Mouse (Mus musculus) heart, embryonic 12.5 days (tissue): ENCODE data around the gene Usp42. TPM values are rescaled to one million over a fixed set of nuclear protein-coding genes. Genes with fewer than 3 reads are reported as not detected.

Source experiments
- ATAC-seq: fragments of 200-750 bp; cut with Nextera tagmentation; 2 replicates; pipeline ENCODE4 v1.8.0; 2017; ENCODE audit warnings: moderate TSS enrichment, moderate library complexity; ENCODE audit not compliant: insufficient number of reproducible peaks, low FRiP score
- H3K27ac ChIP-seq: fragments of 300-500 bp; sonication (generic); 2 replicates; pipeline ENCODE4 v1.5.1; 2016; ENCODE audit warnings: mild to moderate bottlenecking, moderate library complexity; ENCODE audit not compliant: poor library complexity, severe bottlenecking
- H3K27me3 ChIP-seq: fragments of 300-500 bp; sonication (generic); replicated peaks from 2 replicates; pipeline ENCODE4 v1.6.1; 2016; ENCODE audit warnings: mild to moderate bottlenecking, moderate library complexity
- H3K36me3 ChIP-seq: fragments of 300-500 bp; sonication (generic); 2 replicates; pipeline ENCODE4 v1.6.1; 2016; ENCODE audit warnings: mild to moderate bottlenecking, moderate library complexity
- H3K4me1 ChIP-seq: fragments of 300-500 bp; sonication (generic); replicated peaks from 2 replicates; pipeline ENCODE4 v1.6.1; 2016; ENCODE audit warnings: mild to moderate bottlenecking
- H3K4me2 ChIP-seq: fragments of 300-500 bp; sonication (generic); 2 replicates; pipeline ENCODE4 v1.6.1; 2016; ENCODE audit warnings: mild to moderate bottlenecking, moderate library complexity
- H3K4me3 ChIP-seq: fragments of 300-500 bp; sonication (generic); 2 replicates; pipeline ENCODE4 v1.5.1; 2016; ENCODE audit warnings: mild to moderate bottlenecking
- H3K9ac ChIP-seq: fragments of 300-500 bp; sonication (generic); 2 replicates; pipeline ENCODE4 v1.6.1; 2016; ENCODE audit warnings: mild to moderate bottlenecking, moderate library complexity
- H3K9me3 ChIP-seq: fragments of 300-500 bp; sonication (generic); replicated peaks from 2 replicates; pipeline ENCODE4 v1.6.1; 2016; ENCODE audit warnings: mild to moderate bottlenecking, moderate library complexity
- WGBS: fragments of 180-500 bp; shearing (Covaris S2); methylation state at CpG from one replicate; pipeline ENCODE4 v1.1.7; 2016; 5-methylcytosine and 5-hydroxymethylcytosine counted together
- polyA plus RNA-seq: library from polyadenylated mRNA; unstranded; fragments of >200 nt; fragmentation: Nextera tagmentation; extraction: Ambion mirVana; gene quantifications from 2 replicates; pipeline ENCODE4 v1.2.1, GENCODE M21; 2016

The Usp42 gene
- polyA plus RNA-seq, 1 experiment from 2014 or later = 17.6 TPM

- ATAC-seq = no peak
- peaks cover 45% of the 10 kb centered on the region for H3K36me3 ChIP-seq
- H3K27ac ChIP-seq = no peak overlapping the region
- no peak overlapping the region for H3K4me2 ChIP-seq
- no peak overlapping the region for H3K9ac ChIP-seq
- no peaks in the 10 kb centered on the region for H3K9me3 ChIP-seq
- 80% methylated on average over 3 of the region's 3 CpGs for WGBS
- H3K4me1 ChIP-seq = peaks cover 21% of the 10 kb centered on the region
- H3K4me3 ChIP-seq = no peak overlapping the region
- no peaks in the 10 kb centered on the region for H3K27me3 ChIP-seq
Observed at GRCm38 (mm10) chr5:143687589-143687988, 44.5 kb downstream of the Usp42 start.

GRCm38 (mm10) chr5:143686456-143686855 is 45.6 kb downstream of the Usp42 start:
- H3K36me3 ChIP-seq = peaks cover 34% of the 10 kb centered on the region
- ATAC-seq = no peak
- H3K27me3 ChIP-seq = no peaks in the 10 kb centered on the region
- no peaks in the 10 kb centered on the region for H3K9me3 ChIP-seq
- no peak overlapping the region for H3K9ac ChIP-seq
- H3K4me3 ChIP-seq = no peak overlapping the region
- H3K27ac ChIP-seq = no peak overlapping the region
- H3K4me1 ChIP-seq = peaks cover 21% of the 10 kb centered on the region
- no peak overlapping the region for H3K4me2 ChIP-seq
- WGBS = 80% methylated on average over 3 of the region's 3 CpGs

GRCm38 (mm10) chr5:143684911-143685390 is 47.1 kb downstream of the Usp42 start:
- no peaks in the 10 kb centered on the region for H3K27me3 ChIP-seq
- H3K36me3 ChIP-seq = peaks cover 30% of the 10 kb centered on the region
- peaks cover 23% of the 10 kb centered on the region for H3K4me1 ChIP-seq
- no peak overlapping the region; the same call in 1 of the 2 replicates for H3K27ac ChIP-seq
- ATAC-seq = peak; percentile 27; the same call in 1 of the 2 replicates
- WGBS = 68% methylated on average over 8 of the region's 8 CpGs
- H3K4me2 ChIP-seq = no peak overlapping the region
- H3K9ac ChIP-seq = no peak overlapping the region
- no peaks in the 10 kb centered on the region for H3K9me3 ChIP-seq
- no peak overlapping the region for H3K4me3 ChIP-seq

- Histone ChIP-seq H3K9me3 (no peaks in the 10 kb centered on the region), H3K27me3 (no peaks in the 10 kb centered on the region), H3K27ac (no peak overlapping the region), H3K9ac (no peak overlapping the region), H3K4me1 (peaks cover 34% of the 10 kb centered on the region), H3K4me2 (no peak overlapping the region), H3K36me3 (peaks cover 27% of the 10 kb centered on the region), H3K4me3 (no peak overlapping the region)
- 74% methylated on average over 6 of the region's 6 CpGs for WGBS
- no peak for ATAC-seq
Observed at GRCm38 (mm10) chr5:143683696-143684095, 48.4 kb downstream of the Usp42 start.

GRCm38 (mm10) chr5:143679654-143680053 is 52.4 kb downstream of the Usp42 start:
- no peak overlapping the region for H3K27ac ChIP-seq
- peaks cover 61% of the 10 kb centered on the region for H3K4me1 ChIP-seq
- no peak overlapping the region for H3K4me3 ChIP-seq
- H3K9me3 ChIP-seq = no peaks in the 10 kb centered on the region
- H3K4me2 ChIP-seq = no peak overlapping the region
- H3K36me3 ChIP-seq = peaks cover 3% of the 10 kb centered on the region; the same call in 1 of the 2 replicates
- H3K9ac ChIP-seq = no peak overlapping the region
- ATAC-seq = no peak
- 71% methylated on average over 6 of the region's 6 CpGs for WGBS
- no peaks in the 10 kb centered on the region for H3K27me3 ChIP-seq

DNA sequence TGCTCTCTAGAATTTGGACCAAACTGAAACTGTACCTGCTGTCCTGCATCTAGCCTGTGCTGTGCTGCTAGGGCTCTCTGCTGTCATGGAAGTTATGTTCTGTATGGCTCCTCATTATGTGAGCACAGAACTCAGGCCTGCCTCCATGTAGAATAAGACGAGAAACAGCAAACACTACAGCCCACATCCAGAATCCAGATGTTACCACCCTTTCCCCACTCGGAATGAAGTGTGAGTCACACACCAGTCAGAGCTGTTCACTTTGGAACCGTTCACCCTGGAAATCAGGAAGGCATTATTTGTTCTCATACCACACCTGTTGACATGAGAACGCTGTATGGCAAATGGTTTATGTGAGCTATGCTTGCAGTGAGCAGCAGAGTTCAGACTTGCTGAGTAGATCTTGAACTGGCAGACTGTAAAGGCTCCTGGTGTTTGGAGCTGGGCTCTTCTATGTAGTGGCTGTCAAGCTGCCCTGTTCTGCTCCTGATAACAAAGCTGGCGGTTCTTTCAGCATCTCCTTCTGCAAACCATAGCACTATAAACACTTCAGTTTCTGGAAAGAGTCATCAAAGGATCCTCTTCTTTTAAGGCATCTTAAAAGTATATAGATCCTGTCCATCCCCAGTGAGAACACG is 53.3 kb downstream of the Usp42 start:
- no peak for ATAC-seq
- no peak overlapping the region for H3K9ac ChIP-seq
- no peaks in the 10 kb centered on the region for H3K36me3 ChIP-seq
- no peaks in the 10 kb centered on the region for H3K9me3 ChIP-seq
- 39% methylated on average over 6 of the region's 6 CpGs for WGBS
- no peaks in the 10 kb centered on the region for H3K27me3 ChIP-seq
- H3K4me1 ChIP-seq = peaks cover 60% of the 10 kb centered on the region
- H3K4me2 ChIP-seq = no peak overlapping the region
- H3K4me3 ChIP-seq = no peak overlapping the region
- peak overlapping the region; percentile 2; the same call in 1 of the 2 replicates for H3K27ac ChIP-seq

GRCm38 (mm10) chr5:143677363-143677762 is 54.7 kb downstream of the Usp42 start:
- 85% methylated on average over 4 of the region's 4 CpGs for WGBS
- Histone ChIP-seq H3K4me1 (peaks cover 54% of the 10 kb centered on the region), H3K27ac (no peak overlapping the region), H3K4me3 (no peak overlapping the region), H3K9ac (no peak overlapping the region), H3K27me3 (no peaks in the 10 kb centered on the region), H3K4me2 (no peak overlapping the region), H3K9me3 (no peaks in the 10 kb centered on the region), H3K36me3 (no peaks in the 10 kb centered on the region)
- no peak for ATAC-seq

GRCm38 (mm10) chr5:143676218-143676985 is 55.7 kb downstream of the Usp42 start:
- Histone ChIP-seq H3K36me3 (no peaks in the 10 kb centered on the region), H3K4me1 (peaks cover 56% of the 10 kb centered on the region), H3K9ac (no peak overlapping the region), H3K4me2 (no peak overlapping the region), H3K27me3 (no peaks in the 10 kb centered on the region), H3K4me3 (no peak overlapping the region), H3K27ac (no peak overlapping the region), H3K9me3 (no peaks in the 10 kb centered on the region)
- ATAC-seq = no peak
- 49% methylated on average over 5 of the region's 5 CpGs for WGBS

GRCm38 (mm10) chr5:143674576-143674975 is 57.5 kb downstream of the Usp42 start:
- Histone ChIP-seq H3K9me3 (no peaks in the 10 kb centered on the region), H3K36me3 (no peaks in the 10 kb centered on the region), H3K27me3 (no peaks in the 10 kb centered on the region), H3K9ac (no peak overlapping the region), H3K4me3 (no peak overlapping the region), H3K4me1 (peaks cover 58% of the 10 kb centered on the region), H3K27ac (no peak overlapping the region), H3K4me2 (no peak overlapping the region)
- ATAC-seq = no peak
- 80% methylated on average over 5 of the region's 5 CpGs for WGBS

- H3K9ac ChIP-seq = no peak overlapping the region
- H3K4me3 ChIP-seq = no peak overlapping the region
- WGBS = 78% methylated on average over 6 of the region's 6 CpGs
- H3K27me3 ChIP-seq = no peaks in the 10 kb centered on the region
- H3K4me1 ChIP-seq = peaks cover 35% of the 10 kb centered on the region
- ATAC-seq = no peak
- H3K36me3 ChIP-seq = no peaks in the 10 kb centered on the region
- no peaks in the 10 kb centered on the region for H3K9me3 ChIP-seq
- H3K4me2 ChIP-seq = no peak overlapping the region
- no peak overlapping the region for H3K27ac ChIP-seq
Observed at GRCm38 (mm10) chr5:143670740-143671415, 61.2 kb downstream of the Usp42 start.

GRCm38 (mm10) chr5:143669839-143670238 is 62.2 kb downstream of the Usp42 start:
- H3K27me3 ChIP-seq = no peaks in the 10 kb centered on the region
- H3K9me3 ChIP-seq = no peaks in the 10 kb centered on the region
- H3K9ac ChIP-seq = peak overlapping the region; percentile 13; the same call in 1 of the 2 replicates
- no peaks in the 10 kb centered on the region for H3K36me3 ChIP-seq
- peaks cover 33% of the 10 kb centered on the region for H3K4me1 ChIP-seq
- H3K27ac ChIP-seq = peak overlapping the region; percentile 75
- H3K4me3 ChIP-seq = no peak overlapping the region
- no peak for ATAC-seq
- H3K4me2 ChIP-seq = no peak overlapping the region
- 66% methylated on average over 2 of the region's 2 CpGs for WGBS
